Mouse (Mus musculus): ENCODE measurements around the gene Ubtd1. TPM values are rescaled to one million over a fixed set of nuclear protein-coding genes. Genes with fewer than 3 reads are reported as not detected.

Ubtd1 gene
- polyA plus RNA-seq, 1 experiment: 13.1 TPM

- H3K9ac ChIP-seq (ENCODE audit: low read depth, poor library complexity, severe bottlenecking): no peak overlapping the region
- H3K27me3 ChIP-seq (ENCODE audit: control insufficient read depth, insufficient read depth, low read length, poor library complexity, severe bottlenecking): no peaks in the 10 kb centered on the region
- TF ChIP-seq CTCF (IDR thresholded peaks at IDR 0.05; ENCODE audit: low read depth, low read length): no peak
- TF ChIP-seq EP300 (IDR thresholded peaks at IDR 0.05; ENCODE audit: insufficient read depth, low read depth, low read length): no peak
- TF ChIP-seq POLR2A (IDR thresholded peaks at IDR 0.05; ENCODE audit: insufficient read depth, low read length): no peak
- H3K9me3 ChIP-seq (replicated peaks; ENCODE audit: control insufficient read depth, insufficient read depth, low read length, poor library complexity, severe bottlenecking): no peaks in the 10 kb centered on the region
- no peak overlapping the region for H3K27ac ChIP-seq (ENCODE audit: insufficient read depth, low read length)
- no peaks in the 10 kb centered on the region for H3K36me3 ChIP-seq (ENCODE audit: control insufficient read depth, insufficient read depth, low read length, poor library complexity, severe bottlenecking)
- H3K4me1 ChIP-seq (ENCODE audit: control insufficient read depth, insufficient read depth, low read length): no peaks in the 10 kb centered on the region
- no peak overlapping the region for H3K4me3 ChIP-seq (ENCODE audit: low read depth, low read length)
These were observed 8.2 kb downstream of the Ubtd1 start for GRCm38 (mm10) chr19:41989810-41990209.

- Histone ChIP-seq H3K9ac (ENCODE audit: low read depth, poor library complexity, severe bottlenecking) (no peak overlapping the region), H3K9me3 (replicated peaks; ENCODE audit: control insufficient read depth, insufficient read depth, low read length, poor library complexity, severe bottlenecking) (no peaks in the 10 kb centered on the region), H3K4me3 (ENCODE audit: low read depth, low read length) (no peak overlapping the region), H3K4me1 (ENCODE audit: control insufficient read depth, insufficient read depth, low read length) (peaks cover 8% of the 10 kb centered on the region), H3K27ac (ENCODE audit: insufficient read depth, low read length) (no peak overlapping the region), H3K36me3 (ENCODE audit: control insufficient read depth, insufficient read depth, low read length, poor library complexity, severe bottlenecking) (no peaks in the 10 kb centered on the region), H3K27me3 (ENCODE audit: control insufficient read depth, insufficient read depth, low read length, poor library complexity, severe bottlenecking) (no peaks in the 10 kb centered on the region)
- TF ChIP-seq EP300 (IDR thresholded peaks at IDR 0.05; ENCODE audit: insufficient read depth, low read depth, low read length) (no peak), CTCF (IDR thresholded peaks at IDR 0.05; ENCODE audit: low read depth, low read length) (no peak), POLR2A (IDR thresholded peaks at IDR 0.05; ENCODE audit: insufficient read depth, low read length) (no peak)
These were observed 10.4 kb downstream of the Ubtd1 start for GRCm38 (mm10) chr19:41991926-41992477.

GRCm38 (mm10) chr19:41992971-41993370 is 11.4 kb downstream of the Ubtd1 start:
- Histone ChIP-seq H3K9me3 (replicated peaks; ENCODE audit: control insufficient read depth, insufficient read depth, low read length, poor library complexity, severe bottlenecking) (no peaks in the 10 kb centered on the region), H3K4me1 (ENCODE audit: control insufficient read depth, insufficient read depth, low read length) (peaks cover 10% of the 10 kb centered on the region), H3K36me3 (ENCODE audit: control insufficient read depth, insufficient read depth, low read length, poor library complexity, severe bottlenecking) (no peaks in the 10 kb centered on the region), H3K9ac (ENCODE audit: low read depth, poor library complexity, severe bottlenecking) (no peak overlapping the region), H3K27me3 (ENCODE audit: control insufficient read depth, insufficient read depth, low read length, poor library complexity, severe bottlenecking) (no peaks in the 10 kb centered on the region), H3K27ac (ENCODE audit: insufficient read depth, low read length) (no peak overlapping the region), H3K4me3 (ENCODE audit: low read depth, low read length) (no peak overlapping the region)
- no peak for TF ChIP-seq EP300 (IDR thresholded peaks at IDR 0.05; ENCODE audit: insufficient read depth, low read depth, low read length)
- no peak for TF ChIP-seq CTCF (IDR thresholded peaks at IDR 0.05; ENCODE audit: low read depth, low read length)
- TF ChIP-seq POLR2A (IDR thresholded peaks at IDR 0.05; ENCODE audit: insufficient read depth, low read length): no peak

- Histone ChIP-seq H3K9ac (ENCODE audit: low read depth, poor library complexity, severe bottlenecking) (no peak overlapping the region), H3K27me3 (ENCODE audit: control insufficient read depth, insufficient read depth, low read length, poor library complexity, severe bottlenecking) (no peaks in the 10 kb centered on the region), H3K4me3 (ENCODE audit: low read depth, low read length) (no peak overlapping the region), H3K4me1 (ENCODE audit: control insufficient read depth, insufficient read depth, low read length) (peaks cover 10% of the 10 kb centered on the region), H3K36me3 (ENCODE audit: control insufficient read depth, insufficient read depth, low read length, poor library complexity, severe bottlenecking) (no peaks in the 10 kb centered on the region), H3K9me3 (replicated peaks; ENCODE audit: control insufficient read depth, insufficient read depth, low read length, poor library complexity, severe bottlenecking) (no peaks in the 10 kb centered on the region), H3K27ac (ENCODE audit: insufficient read depth, low read length) (no peak overlapping the region)
- no peak for TF ChIP-seq EP300 (IDR thresholded peaks at IDR 0.05; ENCODE audit: insufficient read depth, low read depth, low read length)
- no peak for TF ChIP-seq POLR2A (IDR thresholded peaks at IDR 0.05; ENCODE audit: insufficient read depth, low read length)
- TF ChIP-seq CTCF (IDR thresholded peaks at IDR 0.05; ENCODE audit: low read depth, low read length): no peak
These were observed 11.9 kb downstream of the Ubtd1 start for GRCm38 (mm10) chr19:41993484-41993883.

GRCm38 (mm10) chr19:41994023-41994422 is 12.5 kb downstream of the Ubtd1 start:
- Histone ChIP-seq H3K4me3 (ENCODE audit: low read depth, low read length) (no peak overlapping the region), H3K9ac (ENCODE audit: low read depth, poor library complexity, severe bottlenecking) (no peak overlapping the region), H3K36me3 (ENCODE audit: control insufficient read depth, insufficient read depth, low read length, poor library complexity, severe bottlenecking) (no peaks in the 10 kb centered on the region), H3K27me3 (ENCODE audit: control insufficient read depth, insufficient read depth, low read length, poor library complexity, severe bottlenecking) (no peaks in the 10 kb centered on the region), H3K27ac (ENCODE audit: insufficient read depth, low read length) (no peak overlapping the region), H3K9me3 (replicated peaks; ENCODE audit: control insufficient read depth, insufficient read depth, low read length, poor library complexity, severe bottlenecking) (no peaks in the 10 kb centered on the region), H3K4me1 (ENCODE audit: control insufficient read depth, insufficient read depth, low read length) (peaks cover 10% of the 10 kb centered on the region)
- no peak for TF ChIP-seq EP300 (IDR thresholded peaks at IDR 0.05; ENCODE audit: insufficient read depth, low read depth, low read length)
- no peak for TF ChIP-seq POLR2A (IDR thresholded peaks at IDR 0.05; ENCODE audit: insufficient read depth, low read length)
- TF ChIP-seq CTCF (IDR thresholded peaks at IDR 0.05; ENCODE audit: low read depth, low read length): no peak

- peaks cover 14% of the 10 kb centered on the region for H3K4me1 ChIP-seq (ENCODE audit: control insufficient read depth, insufficient read depth, low read length)
- no peak overlapping the region for H3K9ac ChIP-seq (ENCODE audit: low read depth, poor library complexity, severe bottlenecking)
- no peak overlapping the region for H3K4me3 ChIP-seq (ENCODE audit: low read depth, low read length)
- TF ChIP-seq POLR2A (IDR thresholded peaks at IDR 0.05; ENCODE audit: insufficient read depth, low read length) (no peak), EP300 (IDR thresholded peaks at IDR 0.05; ENCODE audit: insufficient read depth, low read depth, low read length) (peak; percentile 67; the same call in 1 of the 2 replicates)
- H3K36me3 ChIP-seq (ENCODE audit: control insufficient read depth, insufficient read depth, low read length, poor library complexity, severe bottlenecking): no peaks in the 10 kb centered on the region
- H3K27ac ChIP-seq (ENCODE audit: insufficient read depth, low read length): peak overlapping the region; percentile 89
- no peaks in the 10 kb centered on the region for H3K27me3 ChIP-seq (ENCODE audit: control insufficient read depth, insufficient read depth, low read length, poor library complexity, severe bottlenecking)
- no peaks in the 10 kb centered on the region for H3K9me3 ChIP-seq (replicated peaks; ENCODE audit: control insufficient read depth, insufficient read depth, low read length, poor library complexity, severe bottlenecking)
These were observed 13.9 kb downstream of the Ubtd1 start for GRCm38 (mm10) chr19:41995483-41995882.

All from ES-Bruce4 (cell line).